Mouse (Mus musculus) left cerebral cortex, postnatal 10 days (tissue): ENCODE measurements around the gene Sfpq. TPM values are rescaled to one million over a fixed set of nuclear protein-coding genes. Genes with fewer than 3 reads are reported as not detected.

Experiments
- DNase-seq, 2 experiments: peaks; one replicate each; pipeline ENCODE4 v3.0.0; 2021 to 2022; ENCODE audit warnings: low spot score in 2 of 2, mixed read lengths in 1 of 2; ENCODE audit errors: extremely low spot score in 1 of 2
- intact Hi-C: fragments of 180-260 bp; cut with DNase I; formaldehyde crosslinking; loops from one replicate; pipeline ENCODE4 v1.15.1; 2025
- total RNA-seq, 2 experiments: library from RNA; stranded (reverse); gene quantifications; 2 replicates each; pipeline ENCODE4 v1.2.3; 2021

Gene Sfpq
- total RNA-seq, 2 experiments from 2014 or later = 283 to 303 TPM

DNA sequence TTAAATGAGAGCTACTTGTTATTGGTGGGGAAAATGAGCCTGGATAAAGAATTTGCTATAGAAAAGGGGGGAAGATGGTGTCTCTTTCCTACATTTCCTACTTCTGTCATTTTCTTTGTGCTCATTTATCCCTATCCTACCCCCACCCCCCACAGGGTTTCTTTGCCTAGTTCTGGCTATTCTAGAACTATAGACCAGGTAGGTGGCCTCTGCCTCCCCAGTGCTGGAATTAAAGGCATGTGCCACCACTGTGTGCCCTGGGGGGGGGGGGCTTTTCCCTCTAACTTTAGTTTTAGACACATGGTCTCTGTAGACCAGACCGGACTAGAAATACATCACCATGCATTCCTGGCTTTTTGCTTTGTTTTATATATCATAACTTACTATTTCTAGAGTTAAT, 3.1 kb downstream of the Sfpq start:
- intact Hi-C loops = no loop called here
- no peak for DNase-seq

GRCm38 (mm10) chr4:127026826-127027225, 5.7 kb downstream of the Sfpq start:
- intact Hi-C loops = loop anchor here (1.0 kb wide), 1 partner anchor 7 kb away; no protein-coding TSS in a partner anchor

DNA sequence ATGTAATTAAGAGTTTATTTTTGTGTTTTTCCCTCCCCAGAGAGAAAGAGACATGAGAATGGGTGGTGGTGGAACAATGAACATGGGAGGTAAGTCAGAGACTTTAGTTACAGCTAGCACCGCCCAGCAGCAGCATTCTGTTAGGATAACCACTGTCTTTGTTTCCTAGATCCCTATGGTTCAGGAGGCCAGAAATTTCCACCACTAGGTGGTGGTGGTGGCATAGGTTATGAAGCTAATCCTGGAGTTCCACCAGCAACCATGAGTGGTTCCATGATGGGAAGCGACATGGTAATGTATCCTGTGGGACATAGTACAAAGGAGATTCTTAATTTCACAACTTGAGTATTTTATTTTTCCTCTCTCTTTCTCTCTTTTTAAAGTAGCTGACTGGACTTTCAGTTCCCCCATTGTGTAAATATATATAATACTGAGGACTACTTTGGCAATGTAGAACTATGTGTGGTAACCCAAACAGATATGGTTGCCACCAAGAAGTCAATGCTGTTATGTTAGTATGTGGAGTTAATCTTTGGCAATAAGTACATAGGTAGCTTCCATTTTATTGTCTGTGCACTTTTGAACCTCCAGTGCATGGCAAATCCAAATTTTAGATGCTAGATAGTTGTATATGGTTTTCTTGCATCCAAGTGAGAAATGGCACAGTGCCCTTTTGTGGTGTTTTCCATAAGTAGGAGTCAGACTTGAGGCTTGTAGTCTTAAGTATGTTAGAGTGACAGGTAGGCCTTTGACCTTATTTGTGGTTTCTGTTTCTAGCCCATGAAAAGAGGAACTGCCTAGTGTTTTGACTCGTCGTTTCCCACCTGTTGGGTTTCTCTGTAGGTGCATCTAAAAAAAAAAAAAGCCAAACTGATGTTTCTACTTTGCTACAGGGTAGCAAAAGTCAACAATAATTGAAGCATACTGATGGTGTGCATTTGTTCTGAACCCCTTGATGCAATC, 6.4 kb downstream of the Sfpq start:
- peak in 1 of 2 experiments; percentile 43 for DNase-seq
- intact Hi-C loops = no loop called here

More at GRCm38 (mm10) chr4:127026826-127027225, 5.7 kb downstream of the Sfpq start:
- no peak for DNase-seq

DNA sequence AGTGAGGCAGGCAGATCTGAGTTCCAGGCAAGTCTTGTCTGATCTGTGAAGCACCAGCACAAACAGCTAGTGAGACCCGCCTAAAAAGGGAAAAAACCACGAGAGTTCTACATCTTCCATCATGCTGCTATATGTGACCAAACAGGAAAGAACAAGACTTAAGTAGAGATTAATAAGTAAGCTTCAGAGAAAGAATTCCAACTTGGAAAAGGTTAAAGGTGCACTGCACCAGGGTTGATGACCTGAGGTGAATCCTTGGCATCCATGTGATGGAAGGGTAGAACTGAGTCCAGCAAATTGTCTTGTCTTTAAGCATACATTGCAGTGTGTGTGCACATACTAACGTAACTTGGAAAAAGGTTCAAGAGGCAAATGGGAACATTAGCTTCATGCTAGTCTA, 16.0 kb downstream of the Sfpq start:
- DNase-seq = no peak
- intact Hi-C loops = loop anchor here (10.0 kb wide), 1 partner anchor 132 kb away; no protein-coding TSS in a partner anchor

DNA sequence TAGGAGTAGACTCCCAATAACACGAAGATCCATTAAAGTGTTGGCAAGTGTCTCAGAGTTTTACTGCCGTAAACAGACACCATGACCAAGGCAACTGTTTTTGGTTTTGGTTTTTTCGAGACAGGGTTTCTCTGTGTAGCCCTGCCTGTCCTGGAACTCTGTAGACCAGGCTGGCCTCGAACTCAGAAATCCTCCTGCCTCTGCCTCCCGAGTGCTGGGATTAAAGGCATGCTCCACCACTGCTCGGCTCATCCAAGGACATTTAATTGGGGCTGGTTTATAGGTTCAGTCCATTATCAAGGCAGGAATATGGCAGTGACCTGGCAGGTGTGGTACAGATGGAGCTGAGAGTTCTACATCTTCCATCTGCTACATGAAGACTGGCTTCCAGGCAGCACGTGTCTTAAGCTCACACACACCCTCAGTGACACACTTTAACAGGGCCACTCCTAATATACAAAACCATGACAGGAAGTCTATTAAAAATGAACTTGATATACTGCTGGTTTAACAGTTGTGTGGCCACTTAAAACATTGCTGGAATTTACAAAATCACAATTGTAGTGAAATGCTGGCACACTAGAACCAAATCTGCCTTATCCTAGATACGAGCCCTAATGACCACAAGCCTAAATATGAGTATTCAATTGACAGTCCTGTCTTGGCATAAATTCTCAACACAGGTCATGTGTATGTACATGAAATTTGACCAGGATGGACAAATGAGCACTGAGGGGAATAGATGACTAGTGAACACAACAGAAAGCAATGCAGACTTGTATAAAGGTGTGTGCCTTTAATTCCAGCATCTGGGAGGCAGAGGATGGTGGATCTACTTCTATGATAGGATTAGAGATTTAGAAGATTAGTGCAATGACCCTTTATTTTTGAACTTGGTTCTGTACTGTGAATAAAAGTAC, 17.0 kb downstream of the Sfpq start:
- intact Hi-C loops = loop anchor here (10.0 kb wide), 1 partner anchor 133 kb away; no protein-coding TSS in a partner anchor
- DNase-seq = no peak

- DNase-seq = no peak
- intact Hi-C loops = loop anchor here (10.0 kb wide), 1 partner anchor 134 kb away; no protein-coding TSS in a partner anchor
Observed at GRCm38 (mm10) chr4:127038828-127039349, 17.8 kb downstream of the Sfpq start.

GRCm38 (mm10) chr4:127039871-127040483, 18.9 kb downstream of the Sfpq start:
- intact Hi-C loops = loop anchor here (10.0 kb wide), 2 partner anchors 135 to 285 kb away; no protein-coding TSS in a partner anchor
- no peak for DNase-seq

DNA sequence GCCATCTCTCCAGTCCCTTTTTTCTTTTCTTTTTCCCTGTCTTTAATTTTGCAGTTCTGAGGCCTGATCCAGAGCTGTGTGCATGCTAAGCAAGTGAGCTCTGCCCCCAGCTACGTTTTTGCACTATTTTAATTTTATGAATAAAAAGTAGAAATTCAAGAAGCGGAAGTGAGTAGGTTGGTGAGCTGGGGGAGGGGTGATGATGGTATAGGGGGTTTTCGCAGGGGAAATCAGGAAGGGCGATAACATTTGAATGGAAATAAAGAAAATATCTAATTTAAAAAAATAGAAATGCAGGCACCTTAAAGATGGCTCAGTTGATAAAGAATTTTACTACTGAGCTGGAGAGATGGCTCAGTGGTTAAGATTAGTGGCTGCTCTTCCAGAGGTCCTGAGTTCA, 22.4 kb downstream of the Sfpq start:
- DNase-seq = no peak
- intact Hi-C loops = loop anchor here (10.0 kb wide), 1 partner anchor 281 kb away; no protein-coding TSS in a partner anchor

- intact Hi-C loops = no loop called here
- no peak for DNase-seq
Observed at GRCm38 (mm10) chr4:127051121-127051520, 30.0 kb downstream of the Sfpq start.

- DNase-seq = no peak
- intact Hi-C loops = no loop called here
Observed at GRCm38 (mm10) chr4:127053071-127053470, 31.9 kb downstream of the Sfpq start.

DNA sequence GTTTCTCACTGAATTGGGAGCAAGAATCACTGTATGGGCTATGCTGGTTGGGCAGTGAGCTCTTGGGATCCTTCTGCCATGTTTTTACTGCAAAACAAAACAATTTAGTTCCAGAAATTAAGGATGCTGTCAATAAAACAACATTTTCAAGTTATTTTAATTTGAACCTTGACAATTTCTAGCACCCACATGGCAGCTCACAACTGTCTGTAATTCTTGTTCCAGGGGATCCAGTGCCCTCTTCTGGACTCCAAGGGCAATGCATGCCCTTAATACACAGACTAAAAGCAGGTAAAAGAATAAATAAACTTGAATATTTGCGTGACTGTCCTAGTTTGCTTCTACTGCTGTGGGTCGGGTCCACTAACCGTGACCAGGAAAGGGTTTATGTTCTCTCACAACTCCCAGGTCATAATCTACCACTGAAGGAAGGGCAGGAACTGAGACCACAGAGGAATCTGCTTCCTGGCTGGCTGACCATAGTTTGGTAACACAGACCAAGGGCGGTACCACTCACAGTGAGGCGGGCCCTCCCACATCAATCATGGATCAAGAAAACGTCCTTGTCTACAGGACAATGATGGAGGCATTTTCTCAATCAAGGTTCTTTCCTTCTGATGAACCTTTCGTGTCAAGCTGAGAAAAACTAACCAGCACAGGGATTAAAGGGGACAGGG, 33.5 kb downstream of the Sfpq start:
- intact Hi-C loops = no loop called here
- no peak for DNase-seq

GRCm38 (mm10) chr4:127060585-127061290, 39.6 kb downstream of the Sfpq start, which contains the start of gene Zmym1:
TSS of gene Zmym1 (minus strand) at chr4:127061152.
- DNase-seq = peak; percentile 82 to 95
- intact Hi-C loops = no loop called here

GRCm38 (mm10) chr4:127064051-127064450, 42.9 kb downstream of the Sfpq start:
- no peak for DNase-seq
- intact Hi-C loops = no loop called here

DNA sequence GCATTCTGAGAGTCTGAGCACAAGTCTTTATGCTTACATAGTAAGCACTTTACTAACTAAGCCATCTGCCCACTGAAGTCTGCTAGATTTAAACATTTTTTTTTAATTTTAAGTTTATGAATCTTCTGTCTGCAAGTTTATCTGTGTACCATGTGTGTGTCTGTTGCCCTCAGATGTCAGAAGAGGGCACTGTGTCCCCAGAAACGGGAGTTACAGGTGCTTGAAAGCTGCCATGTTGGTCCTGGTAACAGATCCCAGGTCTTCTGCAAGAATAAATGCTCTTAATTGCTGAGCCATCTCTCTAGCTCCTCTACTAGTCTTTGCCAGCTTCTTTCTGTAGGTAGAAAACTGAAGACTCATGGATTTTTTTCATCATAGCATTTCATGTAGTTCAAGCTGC, 53.8 kb downstream of the Sfpq start:
- intact Hi-C loops = loop anchor here (5.0 kb wide), 2 partner anchors 97 to 167 kb away; partner anchors contain the start of gene Smim12
- no peak for DNase-seq

- DNase-seq = peak; percentile 95 to 98
- intact Hi-C loops = loop anchor here (5.0 kb wide), 2 partner anchors 95 to 165 kb away; partner anchors contain the start of gene Smim12
Observed at GRCm38 (mm10) chr4:127076875-127077548, 55.9 kb downstream of the Sfpq start, which contains the start of gene Zmym6. TSS of gene Zmym6 (plus strand) at chr4:127077383.

DNA sequence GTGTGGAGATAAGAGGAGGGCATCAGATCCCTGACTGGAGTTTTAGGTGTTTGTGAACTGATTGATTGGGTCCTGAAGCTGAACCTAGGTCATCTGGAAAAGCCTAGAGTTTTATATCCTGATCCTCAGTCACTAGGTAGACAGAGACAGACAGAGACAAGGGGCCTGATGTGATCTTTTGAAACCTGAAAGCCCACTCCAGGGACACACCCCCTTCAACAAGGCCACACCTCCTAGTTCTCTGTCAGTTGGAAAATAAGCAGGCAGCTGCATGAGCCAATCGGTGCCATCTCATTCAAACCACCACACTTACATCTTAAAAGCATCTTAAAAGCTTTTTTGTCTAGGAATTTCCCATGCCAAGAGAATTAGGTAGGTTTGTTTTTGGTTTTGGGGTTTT, 59.7 kb downstream of the Sfpq start:
- no peak for DNase-seq
- intact Hi-C loops = no loop called here
